Mouse (Mus musculus): ENCODE measurements around the gene Ppp3cb.

The Ppp3cb gene

DNA sequence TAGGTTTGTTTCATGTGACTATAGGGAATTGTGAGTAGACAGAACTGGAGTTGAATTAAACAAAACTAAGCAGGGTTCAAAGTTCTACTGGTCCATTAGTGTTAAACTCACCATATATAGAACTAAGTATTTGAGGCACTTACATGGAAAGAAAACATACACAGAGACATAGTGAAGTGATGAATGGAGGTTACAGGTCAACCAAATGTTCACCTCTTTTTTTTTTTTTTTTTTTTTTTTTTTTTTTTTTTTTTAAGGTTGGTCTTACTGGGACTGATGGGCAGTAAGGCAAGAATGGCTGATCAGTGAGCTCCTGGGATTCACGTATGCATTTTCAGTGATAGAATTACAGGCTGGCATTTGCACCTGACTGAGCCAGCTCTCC, 66.2 kb downstream of the Ppp3cb start:
- no peak for DNase-seq (ENCODE audit: low spot score)

- peak; percentile 64 for DNase-seq (ENCODE audit: low spot score)
These were observed 66.8 kb downstream of the Ppp3cb start, which contains the start of gene Anxa7 for GRCm38 (mm10) chr14:20479291-20480194. Anxa7 (minus strand) TSS chr14:20480133.

- peak; percentile 19 for DNase-seq (ENCODE audit: low spot score)
These were observed 67.6 kb downstream of the Ppp3cb start for GRCm38 (mm10) chr14:20478801-20479200.

DNA sequence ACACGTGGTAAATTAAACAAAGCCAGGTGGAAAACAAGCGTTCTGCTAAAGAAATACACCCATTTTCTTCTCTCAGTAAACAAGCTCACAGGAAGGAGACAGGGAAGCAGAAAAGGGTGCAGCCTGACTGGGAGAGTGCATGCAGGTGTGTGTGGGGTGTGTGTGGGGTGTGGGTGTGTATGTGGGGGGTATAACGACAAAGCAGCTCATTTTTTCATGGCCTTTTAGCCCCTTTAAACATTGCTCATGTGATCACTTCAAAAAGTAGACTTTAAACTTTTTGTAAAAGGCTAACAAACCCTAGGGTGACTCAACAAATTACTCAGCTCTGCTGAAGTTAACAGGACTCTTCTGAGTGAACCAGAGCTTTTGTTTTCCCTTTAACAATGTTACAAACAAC, 68.0 kb downstream of the Ppp3cb start:
- no peak for DNase-seq (ENCODE audit: low spot score)

- no peak for DNase-seq (ENCODE audit: low spot score)
These were observed 68.9 kb downstream of the Ppp3cb start for GRCm38 (mm10) chr14:20477261-20478025.

DNA sequence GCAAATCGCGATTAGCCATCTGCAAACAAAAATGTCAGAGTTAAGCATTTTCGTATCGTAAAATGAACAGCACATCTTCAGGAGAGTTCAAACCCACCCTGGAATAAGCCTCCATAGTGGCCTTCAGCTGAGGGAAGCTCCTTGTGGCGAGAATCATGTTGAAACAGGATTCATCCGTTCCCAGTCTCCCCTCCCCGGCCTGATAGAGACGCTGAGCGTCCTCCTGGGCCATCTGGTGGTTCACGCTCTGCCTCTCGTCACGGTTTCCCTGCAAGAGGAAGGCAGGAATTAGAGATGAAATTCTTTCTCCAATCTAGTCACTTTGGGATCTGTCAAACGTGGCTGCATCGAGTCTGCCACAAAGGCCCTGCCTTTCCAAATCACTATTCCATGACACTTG, 86.2 kb downstream of the Ppp3cb start:
- DNase-seq (ENCODE audit: low spot score), result no peak

- no peak for DNase-seq (ENCODE audit: low spot score)
These were observed 88.0 kb downstream of the Ppp3cb start for GRCm38 (mm10) chr14:20458378-20458777.

- DNase-seq (ENCODE audit: low spot score), result no peak
These were observed 93.4 kb downstream of the Ppp3cb start for GRCm38 (mm10) chr14:20452929-20453328.

DNA sequence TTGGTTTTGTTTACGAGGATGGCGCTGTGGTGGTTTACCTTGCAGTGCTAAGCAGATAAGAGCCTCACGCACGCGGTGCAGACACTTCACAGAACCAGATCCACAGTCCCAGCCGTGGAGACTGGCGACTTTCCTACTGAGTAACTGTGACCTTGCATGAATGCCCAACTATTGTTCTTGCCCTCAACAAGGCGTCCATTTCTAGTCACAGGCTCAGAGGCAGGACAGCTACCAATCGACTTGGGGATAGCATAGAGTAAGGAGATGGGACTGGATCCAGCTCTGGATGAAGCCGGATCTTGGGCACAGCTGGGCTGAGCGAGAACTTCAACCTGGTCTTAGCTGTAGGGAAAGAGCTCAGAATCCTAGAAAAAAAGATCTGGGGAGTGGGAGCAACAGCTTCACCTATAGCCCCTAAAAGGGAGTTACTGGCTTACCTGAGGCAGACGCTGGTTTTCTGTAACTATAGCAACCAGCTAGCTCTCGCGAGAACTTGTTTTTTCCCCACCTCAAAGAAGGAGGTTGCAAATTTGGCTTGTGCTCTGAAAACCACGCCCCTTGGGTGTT, 94.5 kb downstream of the Ppp3cb start, which contains the start of gene Cfap70:
TSS of gene Cfap70 (minus strand) at position 462 of the 567 bp plus-strand sequence.
- DNase-seq (ENCODE audit: low spot score), result no peak

GRCm38 (mm10) chr14:20451302-20451701, 95.1 kb downstream of the Ppp3cb start:
- DNase-seq (ENCODE audit: low spot score), result no peak

Measured in MN1 (cell line).